Mouse (Mus musculus) testis, adult 2 months (tissue): ENCODE data around the gene Usp12.

Experiments used
- CTCF ChIP-seq: fragments of 200-500 bp; IDR thresholded peaks from 2 replicates; pipeline ENCODE4 v1.5.1; 2012; ENCODE audit warnings: low read depth, mild to moderate bottlenecking, inconsistent platforms, low read length, moderate library complexity; ENCODE audit not compliant: control insufficient read depth, insufficient read depth, insufficient replicate concordance
- POLR2A ChIP-seq: fragments of 200-500 bp; IDR thresholded peaks from 2 replicates; pipeline ENCODE4 v1.6.1; 2012; ENCODE audit warnings: low read depth, mild to moderate bottlenecking, inconsistent platforms, low read length, moderate library complexity; ENCODE audit not compliant: control insufficient read depth

DNA sequence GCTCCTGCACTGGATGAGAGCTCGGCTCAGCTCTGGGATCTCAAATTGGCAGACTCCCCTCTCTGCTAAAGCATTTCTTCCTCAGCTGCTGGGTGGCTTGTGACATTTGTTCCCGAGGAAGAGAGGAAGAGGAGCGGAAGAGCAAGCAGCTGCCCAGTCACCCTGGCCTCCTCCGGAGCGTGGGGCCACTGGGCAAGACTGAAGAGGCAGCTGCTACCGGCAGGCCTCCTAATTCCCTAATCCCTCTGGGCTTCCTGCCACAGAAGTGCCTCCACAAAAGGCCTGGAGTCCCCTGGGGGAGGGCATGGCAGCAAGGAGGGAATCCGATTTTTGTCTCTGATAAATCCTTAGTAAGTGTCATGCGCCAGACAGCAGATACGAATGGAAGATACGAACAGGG, 81.7 kb downstream of the Usp12 start:
- TF ChIP-seq CTCF (no peak), POLR2A (no peak)
